Mouse (Mus musculus): Measurements from ENCODE around the gene Mlst8. TPM values are rescaled to one million over a fixed set of nuclear protein-coding genes. Genes with fewer than 3 reads are reported as not detected.

Gene Mlst8
- total and polyA plus RNA-seq, 2 experiments from 2014 or later = 28.2 to 45.5 TPM

GRCm38 (mm10) chr17:24473612-24474275, 5.1 kb downstream of the Mlst8 start, which contains the start of gene Bricd5:
Bricd5 (plus strand) TSS chr17:24473884.
- Histone ChIP-seq H3K4me2 (ENCODE audit: low read depth) (no peak within 1 kb of the TSS), H3K36me3 (ENCODE audit: insufficient read depth) (peaks cover 37% of the 10 kb centered on the region), H3K4me3 (ENCODE audit: low read depth, low read length) (no peak within 1 kb of the TSS), H3K9me3 (ENCODE audit: low read length) (no peaks in the 10 kb centered on the region), H3K4me1 (ENCODE audit: insufficient read depth) (peaks cover 15% of the 10 kb centered on the region), H3K27me3 (ENCODE audit: insufficient read depth, low read length) (no peaks in the 10 kb centered on the region), H3K27ac (ENCODE audit: low read depth, low read length) (peak within 1 kb of the TSS; percentile 45; the same call in 1 of the 2 replicates), H3K9ac (no peak within 1 kb of the TSS)
- 71% methylated on average over 6 of the region's 6 CpGs for WGBS
- no peak for ATAC-seq
- no peak for DNase-seq
- no peak for TF ChIP-seq CTCF (IDR thresholded peaks at IDR 0.05; ENCODE audit: low read depth)

GRCm38 (mm10) chr17:24472512-24472911, 6.4 kb downstream of the Mlst8 start:
- DNase-seq = no peak
- H3K9ac ChIP-seq = no peak overlapping the region
- no peaks in the 10 kb centered on the region for H3K27me3 ChIP-seq (ENCODE audit: insufficient read depth, low read length)
- ATAC-seq = no peak
- no peaks in the 10 kb centered on the region for H3K9me3 ChIP-seq (ENCODE audit: low read length)
- WGBS = 76% methylated on average over 4 of the region's 4 CpGs
- peaks cover 37% of the 10 kb centered on the region for H3K36me3 ChIP-seq (ENCODE audit: insufficient read depth)
- H3K4me1 ChIP-seq (ENCODE audit: insufficient read depth) = peaks cover 10% of the 10 kb centered on the region
- TF ChIP-seq CTCF (IDR thresholded peaks at IDR 0.05; ENCODE audit: low read depth) = no peak
- no peak overlapping the region for H3K27ac ChIP-seq (ENCODE audit: low read depth, low read length)
- 0 out of 2 replicates have a peak overlapping the region, but pooled peaks have one; percentile 93 for H3K4me2 ChIP-seq (ENCODE audit: low read depth)
- no peak overlapping the region for H3K4me3 ChIP-seq (ENCODE audit: low read depth, low read length)

- ATAC-seq = no peak
- 2% methylated on average over 68 of the region's 68 CpGs for WGBS
- Histone ChIP-seq H3K9me3 (ENCODE audit: low read length) (no peaks in the 10 kb centered on the region), H3K27ac (ENCODE audit: low read depth, low read length) (peak overlapping the region; percentile 85), H3K4me2 (ENCODE audit: low read depth) (peak overlapping the region; percentile 93), H3K36me3 (ENCODE audit: insufficient read depth) (peaks cover 23% of the 10 kb centered on the region), H3K4me1 (ENCODE audit: insufficient read depth) (peaks cover 10% of the 10 kb centered on the region), H3K9ac (peak overlapping the region; percentile 68), H3K4me3 (ENCODE audit: low read depth, low read length) (peak overlapping the region; percentile 81), H3K27me3 (ENCODE audit: insufficient read depth, low read length) (no peaks in the 10 kb centered on the region)
- no peak for DNase-seq
- no peak for TF ChIP-seq CTCF (IDR thresholded peaks at IDR 0.05; ENCODE audit: low read depth)
These were observed 8.0 kb downstream of the Mlst8 start for GRCm38 (mm10) chr17:24470701-24471527.

GRCm38 (mm10) chr17:24469910-24470602, 8.8 kb downstream of the Mlst8 start, which contains the start of the genes E4f1 and Pgp:
E4f1 (minus strand) TSS chr17:24470313.
Pgp (plus strand) TSS chr17:24470392.
- H3K36me3 ChIP-seq (ENCODE audit: insufficient read depth) = peaks cover 14% of the 10 kb centered on the region
- TF ChIP-seq CTCF (IDR thresholded peaks at IDR 0.05; ENCODE audit: low read depth) = no peak

GRCm38 (mm10) chr17:24469336-24469909, 9.5 kb downstream of the Mlst8 start:
- TF ChIP-seq CTCF (IDR thresholded peaks at IDR 0.05; ENCODE audit: low read depth) = no peak
- no peak for DNase-seq
- Histone ChIP-seq H3K4me2 (ENCODE audit: low read depth) (peak overlapping the region; percentile 93), H3K27me3 (ENCODE audit: insufficient read depth, low read length) (no peaks in the 10 kb centered on the region), H3K9me3 (ENCODE audit: low read length) (no peaks in the 10 kb centered on the region), H3K9ac (peak overlapping the region; percentile 68), H3K27ac (ENCODE audit: low read depth, low read length) (peak overlapping the region; percentile 79), H3K36me3 (ENCODE audit: insufficient read depth) (peaks cover 8% of the 10 kb centered on the region), H3K4me1 (ENCODE audit: insufficient read depth) (peaks cover 10% of the 10 kb centered on the region), H3K4me3 (ENCODE audit: low read depth, low read length) (peak overlapping the region; percentile 81)
- no peak for ATAC-seq
- 21% methylated on average over 7 of the region's 7 CpGs for WGBS

More at GRCm38 (mm10) chr17:24469910-24470602, 8.8 kb downstream of the Mlst8 start, which contains the start of the genes E4f1 and Pgp:
- H3K9ac ChIP-seq = peak within 1 kb of the TSS; percentile 68
- peak; percentile 99 for ATAC-seq
- H3K4me2 ChIP-seq (ENCODE audit: low read depth) = peak within 1 kb of the TSS; percentile 93
- DNase-seq = peak; percentile 100
- 1% methylated on average over 64 of the region's 75 CpGs for WGBS
- no peaks in the 10 kb centered on the region for H3K27me3 ChIP-seq (ENCODE audit: insufficient read depth, low read length)
- H3K4me1 ChIP-seq (ENCODE audit: insufficient read depth) = peaks cover 10% of the 10 kb centered on the region
- H3K9me3 ChIP-seq (ENCODE audit: low read length) = no peaks in the 10 kb centered on the region
- peak within 1 kb of the TSS; percentile 85 for H3K27ac ChIP-seq (ENCODE audit: low read depth, low read length)
- peak within 1 kb of the TSS; percentile 81 for H3K4me3 ChIP-seq (ENCODE audit: low read depth, low read length)

GRCm38 (mm10) chr17:24468636-24469246, 10.1 kb downstream of the Mlst8 start:
- H3K4me1 ChIP-seq (ENCODE audit: insufficient read depth) = peaks cover 10% of the 10 kb centered on the region
- H3K9me3 ChIP-seq (ENCODE audit: low read length) = no peaks in the 10 kb centered on the region
- no peak for DNase-seq
- peaks cover under 1% of the 10 kb centered on the region; the same call in 1 of the 2 replicates for H3K36me3 ChIP-seq (ENCODE audit: insufficient read depth)
- H3K4me3 ChIP-seq (ENCODE audit: low read depth, low read length) = no peak overlapping the region
- no peak overlapping the region for H3K4me2 ChIP-seq (ENCODE audit: low read depth)
- H3K27ac ChIP-seq (ENCODE audit: low read depth, low read length) = no peak overlapping the region
- WGBS = 93% methylated on average over 5 of the region's 5 CpGs
- H3K9ac ChIP-seq = no peak overlapping the region
- ATAC-seq = no peak
- TF ChIP-seq CTCF (IDR thresholded peaks at IDR 0.05; ENCODE audit: low read depth) = no peak
- H3K27me3 ChIP-seq (ENCODE audit: insufficient read depth, low read length) = no peaks in the 10 kb centered on the region

Data from forebrain, postnatal 0 days (tissue).